ENCODE assay signal across 7 mouse cellular contexts in genomic region chr3:127852722-127853121, GRCm38 (mm10).
"Had no signal": no experiment of that assay in that cellular context is flagged by ENCODE, and none has a peak within 500 bp of the region (broad histone marks: within the 10 kb centered on the region; RNA-seq: fewer than 3 reads in every experiment).

No protein-coding gene starts in this region.

- H3K9me3 ChIP-seq: limb, embryonic 15.5 days; liver, embryonic 12.5 days; midbrain, embryonic 10.5 days; neural tube, embryonic 12.5 days had no signal

- H3K4me3 ChIP-seq: limb, embryonic 15.5 days; liver, embryonic 12.5 days; midbrain, embryonic 10.5 days; myocyte; neural tube, embryonic 12.5 days had no signal

- H3K4me1 ChIP-seq: limb, embryonic 15.5 days had no signal

- H3K9ac ChIP-seq: limb, embryonic 15.5 days; liver, embryonic 12.5 days; lung, embryonic 14.5 days; neural tube, embryonic 12.5 days had no signal

- H3K4me2 ChIP-seq: limb, embryonic 15.5 days; liver, embryonic 12.5 days; lung, embryonic 14.5 days had no signal

- H3K36me3 ChIP-seq: limb, embryonic 15.5 days; liver, embryonic 12.5 days; midbrain, embryonic 10.5 days; neural tube, embryonic 12.5 days had no signal

- H3K27ac ChIP-seq: kidney, postnatal 0 days; limb, embryonic 15.5 days; neural tube, embryonic 12.5 days had no signal

- H3K27me3 ChIP-seq: limb, embryonic 15.5 days; liver, embryonic 12.5 days; neural tube, embryonic 12.5 days had no signal
